Mouse (Mus musculus) forebrain, embryonic 11.5 days (tissue): Measurements from ENCODE around the gene Mblac2. TPM values are rescaled to one million over a fixed set of nuclear protein-coding genes. Genes with fewer than 3 reads are reported as not detected.

ENCODE experiments used
- ATAC-seq: fragments of 200-750 bp; cut with Nextera tagmentation; replicated peaks from 2 replicates; pipeline ENCODE4 v1.8.0; 2017; ENCODE audit warnings: moderate TSS enrichment; ENCODE audit not compliant: low FRiP score
- DNase-seq: peaks from one replicate; pipeline ENCODE4 v3.0.0-alpha.2; 2017; ENCODE audit warnings: low spot score
- H3K27ac ChIP-seq: fragments of 300-500 bp; sonication (generic); 2 replicates; pipeline ENCODE4 v1.5.1; 2014; ENCODE audit warnings: low read depth, low read length
- H3K27me3 ChIP-seq: fragments of 300-500 bp; sonication (generic); 2 replicates; pipeline ENCODE4 v1.6.1; 2014; ENCODE audit warnings: mild to moderate bottlenecking, low read length, mixed read lengths; ENCODE audit not compliant: control insufficient read depth, insufficient read depth
- H3K36me3 ChIP-seq: fragments of 300-500 bp; sonication (generic); 2 replicates; pipeline ENCODE4 v1.6.1; 2014; ENCODE audit warnings: mild to moderate bottlenecking, low read length, moderate library complexity, mixed read lengths; ENCODE audit not compliant: control insufficient read depth, insufficient read depth
- H3K4me1 ChIP-seq: fragments of 300-500 bp; sonication (generic); replicated peaks from 2 replicates; pipeline ENCODE4 v1.6.1; 2014; ENCODE audit warnings: low read length, mixed read lengths; ENCODE audit not compliant: control insufficient read depth, insufficient read depth
- H3K4me2 ChIP-seq: fragments of 300-500 bp; sonication (generic); 2 replicates; pipeline ENCODE4 v1.6.1; 2014; ENCODE audit warnings: low read depth, mild to moderate bottlenecking, low read length, moderate library complexity, mixed read lengths; ENCODE audit not compliant: severe bottlenecking
- H3K4me3 ChIP-seq: fragments of 300-500 bp; sonication (generic); 2 replicates; pipeline ENCODE4 v1.5.1; 2014; ENCODE audit warnings: low read depth, low read length
- H3K9ac ChIP-seq: fragments of 300-500 bp; sonication (generic); 2 replicates; pipeline ENCODE4 v1.6.1; 2014; ENCODE audit warnings: low read length
- H3K9me3 ChIP-seq: fragments of 300-500 bp; sonication (generic); 2 replicates; pipeline ENCODE4 v1.6.1; 2016; ENCODE audit warnings: low read length, mixed read lengths; ENCODE audit not compliant: control insufficient read depth
- WGBS: fragments of 180-500 bp; shearing (Covaris S2); extraction: QIAGEN DNeasy Blood & Tissue Kit; methylation state at CpG from one replicate; pipeline ENCODE4 v1.1.7; 2014; 5-methylcytosine and 5-hydroxymethylcytosine counted together
- polyA plus RNA-seq: library from polyadenylated mRNA; unstranded; fragments of >200 nt; fragmentation: Nextera tagmentation; extraction: Ambion mirVana; gene quantifications from 2 replicates; pipeline ENCODE4 v1.2.1, GENCODE M21; 2014

Gene Mblac2
- polyA plus RNA-seq, 1 experiment from 2014 or later = 5.9 TPM

- Histone ChIP-seq H3K9me3 (no peaks in the 10 kb centered on the region), H3K27me3 (no peaks in the 10 kb centered on the region), H3K9ac (no peak overlapping the region), H3K4me2 (no peak overlapping the region), H3K4me3 (no peak overlapping the region), H3K4me1 (no peaks in the 10 kb centered on the region), H3K36me3 (no peaks in the 10 kb centered on the region), H3K27ac (no peak overlapping the region)
- DNase-seq = no peak
- ATAC-seq = no peak
These were observed 43.7 kb downstream of the Mblac2 start for GRCm38 (mm10) chr13:81754878-81755277.

- Histone ChIP-seq H3K4me1 (no peaks in the 10 kb centered on the region), H3K27ac (no peak overlapping the region), H3K4me3 (no peak overlapping the region), H3K27me3 (no peaks in the 10 kb centered on the region), H3K4me2 (no peak overlapping the region), H3K9me3 (no peaks in the 10 kb centered on the region), H3K36me3 (no peaks in the 10 kb centered on the region), H3K9ac (no peak overlapping the region)
- ATAC-seq (no peak), DNase-seq (no peak)
- WGBS = 92% methylated on average over 1 of the region's 1 CpGs
These were observed 44.2 kb downstream of the Mblac2 start for GRCm38 (mm10) chr13:81755324-81755723.

- H3K36me3 ChIP-seq = no peaks in the 10 kb centered on the region
- H3K27ac ChIP-seq = no peak overlapping the region
- H3K4me2 ChIP-seq = no peak overlapping the region
- H3K4me3 ChIP-seq = no peak overlapping the region
- 89% methylated on average over 5 of the region's 5 CpGs for WGBS
- no peak for ATAC-seq
- DNase-seq = no peak
- no peaks in the 10 kb centered on the region; the same call in 1 of the 2 replicates for H3K4me1 ChIP-seq
- H3K27me3 ChIP-seq = no peaks in the 10 kb centered on the region
- no peaks in the 10 kb centered on the region for H3K9me3 ChIP-seq
- no peak overlapping the region for H3K9ac ChIP-seq
These were observed 46.0 kb downstream of the Mblac2 start for GRCm38 (mm10) chr13:81757058-81757660.

GRCm38 (mm10) chr13:81760379-81760778 is 49.2 kb downstream of the Mblac2 start:
- peak; percentile 58 for ATAC-seq

GRCm38 (mm10) chr13:81761566-81762186 is 50.5 kb downstream of the Mblac2 start:
- H3K27me3 ChIP-seq = no peaks in the 10 kb centered on the region
- H3K9me3 ChIP-seq = no peaks in the 10 kb centered on the region
- H3K36me3 ChIP-seq = no peaks in the 10 kb centered on the region
- no peak overlapping the region for H3K4me3 ChIP-seq
- no peak overlapping the region for H3K9ac ChIP-seq
- no peaks in the 10 kb centered on the region; the same call in 1 of the 2 replicates for H3K4me1 ChIP-seq
- no peak overlapping the region for H3K27ac ChIP-seq
- H3K4me2 ChIP-seq = 0 out of 2 replicates have a peak overlapping the region, but pooled peaks have one; percentile 15
- DNase-seq (no peak), ATAC-seq (peak; percentile 53; the same call in 1 of the 2 replicates)
- WGBS = 35% methylated on average over 14 of the region's 14 CpGs

More at GRCm38 (mm10) chr13:81760379-81760778, 49.2 kb downstream of the Mblac2 start:
- Histone ChIP-seq H3K27me3 (no peaks in the 10 kb centered on the region), H3K4me3 (no peak overlapping the region), H3K9ac (no peak overlapping the region), H3K36me3 (no peaks in the 10 kb centered on the region), H3K4me1 (no peaks in the 10 kb centered on the region; the same call in 1 of the 2 replicates), H3K9me3 (no peaks in the 10 kb centered on the region), H3K4me2 (no peak overlapping the region), H3K27ac (no peak overlapping the region)
- DNase-seq = no peak
- WGBS = 25% methylated on average over 3 of the region's 3 CpGs

GRCm38 (mm10) chr13:81764173-81764572 is 53.0 kb downstream of the Mblac2 start:
- H3K4me1 ChIP-seq = no peaks in the 10 kb centered on the region; the same call in 1 of the 2 replicates
- no peak overlapping the region for H3K4me3 ChIP-seq
- no peak for DNase-seq
- no peak overlapping the region for H3K4me2 ChIP-seq
- 86% methylated on average over 5 of the region's 5 CpGs for WGBS
- H3K9ac ChIP-seq = no peak overlapping the region
- H3K27me3 ChIP-seq = no peaks in the 10 kb centered on the region
- no peak overlapping the region for H3K27ac ChIP-seq
- ATAC-seq = no peak
- no peaks in the 10 kb centered on the region for H3K9me3 ChIP-seq
- no peaks in the 10 kb centered on the region for H3K36me3 ChIP-seq

GRCm38 (mm10) chr13:81767038-81767659 is 56.0 kb downstream of the Mblac2 start:
- Histone ChIP-seq H3K4me1 (no peaks in the 10 kb centered on the region), H3K4me2 (no peak overlapping the region), H3K27me3 (no peaks in the 10 kb centered on the region), H3K9ac (no peak overlapping the region), H3K36me3 (no peaks in the 10 kb centered on the region), H3K4me3 (no peak overlapping the region), H3K27ac (no peak overlapping the region), H3K9me3 (no peaks in the 10 kb centered on the region)
- DNase-seq = peak; percentile 74
- WGBS = 85% methylated on average over 7 of the region's 7 CpGs
- ATAC-seq = peak; percentile 74

GRCm38 (mm10) chr13:81776217-81776616 is 65.1 kb downstream of the Mblac2 start:
- no peak overlapping the region for H3K9ac ChIP-seq
- H3K36me3 ChIP-seq = no peaks in the 10 kb centered on the region
- no peaks in the 10 kb centered on the region for H3K4me1 ChIP-seq
- H3K9me3 ChIP-seq = no peaks in the 10 kb centered on the region
- H3K27me3 ChIP-seq = no peaks in the 10 kb centered on the region
- ATAC-seq (no peak), DNase-seq (no peak)
- H3K4me3 ChIP-seq = no peak overlapping the region
- WGBS = 78% methylated on average over 3 of the region's 3 CpGs
- H3K27ac ChIP-seq = no peak overlapping the region
- no peak overlapping the region for H3K4me2 ChIP-seq
